Mouse (Mus musculus) CH12.LX (cell line): Measurements from ENCODE around the gene Ppp4r4. TPM values are rescaled to one million over a fixed set of nuclear protein-coding genes. Genes with fewer than 3 reads are reported as not detected.

Experiments used
- DNase-seq: peaks from one replicate; pipeline ENCODE4 v3.0.0-alpha.2; 2013; ENCODE audit errors: extremely low read depth
- H3K27ac ChIP-seq: 2 replicates; pipeline ENCODE4 v1.5.1; 2012; ENCODE audit warnings: low read depth, mild to moderate bottlenecking, control low read depth, moderate library complexity; ENCODE audit not compliant: insufficient read depth
- H3K27me3 ChIP-seq: replicated peaks from 2 replicates; pipeline ENCODE3; 2012; ENCODE audit warnings: inconsistent platforms
- H3K36me3 ChIP-seq, 2 experiments: replicated peaks in 1 of 2; 2 replicates each; pipeline versions ENCODE3 to v1.6.1; 2012; ENCODE audit warnings: inconsistent platforms in 1 of 2, low read length in 1 of 2, mild to moderate bottlenecking in 1 of 2, mixed read lengths in 1 of 2, moderate library complexity in 1 of 2; ENCODE audit not compliant: control insufficient read depth in 1 of 2, insufficient read depth in 1 of 2
- H3K4me1 ChIP-seq, 2 experiments: 2 replicates each; pipeline ENCODE4 v1.6.1; 2012; ENCODE audit warnings: inconsistent platforms in 1 of 2, moderate library complexity in 1 of 2; ENCODE audit not compliant: insufficient read depth in 2 of 2, control insufficient read depth in 1 of 2
- H3K4me2 ChIP-seq: 2 replicates; pipeline ENCODE4 v1.6.1; 2012; ENCODE audit warnings: low read depth, mild to moderate bottlenecking, control low read depth; ENCODE audit not compliant: poor library complexity, insufficient read depth, severe bottlenecking
- H3K4me3 ChIP-seq, 3 experiments: fragments of 150-350 bp in 1 of 3; sonication (generic) in 1 of 3; replicated peaks in 1 of 3; 2 replicates each; pipeline versions ENCODE3 to v1.5.1; 2011 to 2012; ENCODE audit warnings: low read depth in 2 of 3, low read length in 2 of 3, mild to moderate bottlenecking in 2 of 3, moderate library complexity in 2 of 3, control low read depth in 1 of 3, improper control_type of control experiment in 1 of 3, inconsistent platforms in 1 of 3, mixed read lengths in 1 of 3; ENCODE audit not compliant: poor library complexity in 1 of 3
- H3K79me2 ChIP-seq: replicated peaks from 2 replicates; pipeline ENCODE4 v1.6.1; 2012; ENCODE audit warnings: mild to moderate bottlenecking, moderate library complexity; ENCODE audit not compliant: control insufficient read depth, poor library complexity, insufficient read depth, severe bottlenecking; ENCODE audit errors: extremely low read depth
- H3K9ac ChIP-seq: 2 replicates; pipeline ENCODE4 v1.6.1; 2012; ENCODE audit warnings: low read depth, mild to moderate bottlenecking, control low read depth, moderate library complexity; ENCODE audit not compliant: insufficient read depth
- H3K9me3 ChIP-seq: replicated peaks from 2 replicates; pipeline ENCODE3; 2012; ENCODE audit warnings: low read length, inconsistent platforms, mixed read lengths
- CHD2 ChIP-seq: IDR thresholded peaks from 2 replicates; pipeline ENCODE4 v1.6.1; 2011; ENCODE audit warnings: low read length, improper control_type of control experiment
- E2F4 ChIP-seq: IDR thresholded peaks from 2 replicates; pipeline ENCODE4 v1.6.1; 2011; ENCODE audit warnings: low read depth, low read length, improper control_type of control experiment; ENCODE audit not compliant: insufficient replicate concordance
- ELF1 ChIP-seq: IDR thresholded peaks from 2 replicates; pipeline ENCODE4 v1.6.1; 2014; ENCODE audit warnings: low read depth, mild to moderate bottlenecking, inconsistent platforms, low read length, improper control_type of control experiment
- EP300 ChIP-seq: IDR thresholded peaks from 2 replicates; pipeline ENCODE4 v1.6.1; 2011; ENCODE audit warnings: low read length, improper control_type of control experiment
- ETS1 ChIP-seq: conservative IDR thresholded peaks from 2 replicates; pipeline ENCODE4 v1.6.1; 2012; ENCODE audit warnings: low read depth, mild to moderate bottlenecking, inconsistent platforms, low read length, improper control_type of control experiment, moderate library complexity
- GABPA ChIP-seq: IDR thresholded peaks from 2 replicates; pipeline ENCODE4 v1.6.1; 2012; ENCODE audit warnings: low read depth, low read length, improper control_type of control experiment, inconsistent platforms; ENCODE audit not compliant: insufficient replicate concordance
- IRF4 ChIP-seq: IDR thresholded peaks from 2 replicates; pipeline ENCODE4 v1.6.1; 2014; ENCODE audit warnings: low read depth, mild to moderate bottlenecking, inconsistent platforms, low read length, improper control_type of control experiment
- JUN ChIP-seq: IDR thresholded peaks from 2 replicates; pipeline ENCODE4 v1.6.1; 2011; ENCODE audit warnings: low read depth, mild to moderate bottlenecking, low read length, improper control_type of control experiment, moderate library complexity; ENCODE audit not compliant: insufficient read depth
- MAFK ChIP-seq: IDR thresholded peaks from 2 replicates; pipeline ENCODE4 v1.6.1; 2011; ENCODE audit warnings: low read length, improper control_type of control experiment; ENCODE audit not compliant: insufficient replicate concordance
- MAX ChIP-seq: IDR thresholded peaks from 2 replicates; pipeline ENCODE4 v1.6.1; 2011; ENCODE audit warnings: low read length, improper control_type of control experiment
- MAZ ChIP-seq: IDR thresholded peaks from 2 replicates; pipeline ENCODE4 v1.6.1; 2012; ENCODE audit warnings: low read depth, mild to moderate bottlenecking, inconsistent platforms, low read length, improper control_type of control experiment, moderate library complexity
- MXI1 ChIP-seq: IDR thresholded peaks from 2 replicates; pipeline ENCODE4 v1.6.1; 2011; ENCODE audit warnings: mild to moderate bottlenecking, low read depth, low read length, improper control_type of control experiment
- NELFE ChIP-seq: IDR thresholded peaks from 2 replicates; pipeline ENCODE4 v1.6.1; 2011; ENCODE audit warnings: low read depth, low read length, improper control_type of control experiment
- PAX5 ChIP-seq: IDR thresholded peaks from 2 replicates; pipeline ENCODE4 v1.6.1; 2012; ENCODE audit warnings: low read length, inconsistent platforms, mixed read lengths
- POLR2A ChIP-seq: IDR thresholded peaks from 2 replicates; pipeline ENCODE4 v1.6.1; 2011; ENCODE audit warnings: low read depth, mild to moderate bottlenecking, improper control_type of control experiment, low read length
- POLR2AphosphoS2 ChIP-seq: IDR thresholded peaks from 2 replicates; pipeline ENCODE4 v1.6.1; 2011; ENCODE audit warnings: low read depth, low read length, improper control_type of control experiment
- RAD21 ChIP-seq: IDR thresholded peaks from 2 replicates; pipeline ENCODE4 v1.6.1; 2011; ENCODE audit warnings: low read depth, mild to moderate bottlenecking, low read length, improper control_type of control experiment, moderate library complexity
- RCOR1 ChIP-seq: conservative IDR thresholded peaks from 2 replicates; pipeline ENCODE4 v1.6.1; 2012; ENCODE audit warnings: low read depth, mild to moderate bottlenecking, inconsistent platforms, low read length, improper control_type of control experiment
- TBP ChIP-seq: conservative IDR thresholded peaks from 2 replicates; pipeline ENCODE4 v1.6.1; 2011; ENCODE audit warnings: low read depth, low read length, improper control_type of control experiment
- TCF12 ChIP-seq: IDR thresholded peaks from 2 replicates; pipeline ENCODE4 v1.6.1; 2014; ENCODE audit warnings: low read depth, mild to moderate bottlenecking, inconsistent platforms, low read length, improper control_type of control experiment
- UBTF ChIP-seq: IDR thresholded peaks from 2 replicates; pipeline ENCODE4 v1.6.1; 2012; ENCODE audit warnings: low read depth, mild to moderate bottlenecking, inconsistent platforms, low read length, improper control_type of control experiment, moderate library complexity
- USF1 ChIP-seq: IDR thresholded peaks from 2 replicates; pipeline ENCODE4 v1.6.1; 2014; ENCODE audit warnings: low read depth, mild to moderate bottlenecking, inconsistent platforms, low read length, improper control_type of control experiment
- USF2 ChIP-seq: conservative IDR thresholded peaks from 2 replicates; pipeline ENCODE4 v1.6.1; 2011; ENCODE audit warnings: low read depth, low read length, improper control_type of control experiment
- ZKSCAN1 ChIP-seq: IDR thresholded peaks from 2 replicates; pipeline ENCODE4 v1.6.1; 2012; ENCODE audit warnings: low read depth, inconsistent platforms, low read length, improper control_type of control experiment, borderline replicate concordance
- ZMIZ1 ChIP-seq: IDR thresholded peaks from 2 replicates; pipeline ENCODE4 v1.6.1; 2012; ENCODE audit warnings: low read depth, mild to moderate bottlenecking, inconsistent platforms, low read length, improper control_type of control experiment
- ZNF384 ChIP-seq: IDR thresholded peaks from 2 replicates; pipeline ENCODE4 v1.6.1; 2012; ENCODE audit warnings: low read depth, low read length, improper control_type of control experiment, inconsistent platforms
- dilution Hi-C: fragments of 300-500 bp; cut with MboI; formaldehyde crosslinking; loops from 2 replicates; pipeline ENCODE4 v1.14.3; 2020; ENCODE audit warnings: low sequenced_read_pairs; ENCODE audit not compliant: extremely low pct_unique_long_range_greater_than_20kb, extremely low pct_ligation_motif_present
- in situ Hi-C: fragments of 300-500 bp; cut with MboI; formaldehyde crosslinking; loops from 3 replicates; pipeline ENCODE4 v1.14.3; 2019; ENCODE audit warnings: low sequenced_read_pairs, low pct_ligation_motif_present, low pct_unique_long_range_greater_than_20kb, mixed read lengths
- polyA plus RNA-seq: library from polyadenylated mRNA; unstranded; fragments of >175 nt; gene quantifications from 2 replicates; pipeline ENCODE4 v1.2.1, GENCODE M21; 2012; ENCODE audit warnings: low read depth; ENCODE audit not compliant: insufficient read length
- total RNA-seq, 2 experiments: library from RNA; depleted of rRNA; stranded (reverse); fragments of 300-350 nt in 1 of 2; fragments of >200 nt in 1 of 2; gene quantifications; 2 replicates each; pipeline ENCODE4 v1.2.3; 2012 to 2014

Gene Ppp4r4
- total and polyA plus RNA-seq, 3 experiments: 0.38 to 1.7 (median 0.68) TPM

DNA sequence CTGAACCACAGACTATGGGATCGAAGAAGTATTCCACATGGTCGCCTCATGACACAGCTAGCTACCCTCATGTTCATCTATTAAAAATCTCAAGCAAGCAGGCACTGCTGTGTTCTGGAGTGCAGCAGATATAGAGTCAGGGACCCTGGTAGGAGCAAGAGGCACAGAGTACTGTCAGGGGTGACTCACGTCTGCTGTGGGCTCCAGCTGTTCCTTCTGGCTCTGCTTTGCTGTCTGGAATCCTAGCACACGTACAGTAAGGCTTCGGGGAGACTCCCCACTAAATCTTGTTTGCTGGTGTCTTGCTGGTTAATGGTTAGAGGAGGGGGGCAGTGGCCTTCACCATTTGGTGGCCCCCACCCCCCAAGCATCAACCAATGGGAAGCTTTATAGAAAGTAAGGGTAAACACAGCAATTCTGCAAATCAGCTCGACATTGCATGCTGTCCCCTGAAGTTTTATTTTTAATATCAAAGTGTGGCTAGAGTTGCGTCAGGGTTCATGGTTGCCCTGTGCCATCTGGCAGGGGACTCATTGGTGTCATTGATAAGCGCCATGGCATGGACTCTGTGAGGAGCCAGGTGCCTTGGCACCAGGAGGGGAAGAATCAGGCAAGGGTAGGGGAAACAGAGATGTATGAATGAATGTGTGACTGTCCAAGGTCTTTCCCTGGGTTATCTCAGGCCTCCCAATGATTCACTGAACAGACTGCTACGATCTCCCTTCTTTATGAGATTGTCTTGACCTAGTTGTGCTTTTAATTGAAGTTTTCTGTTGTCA is 125.0 kb downstream of the Ppp4r4 start, which contains the start of gene Serpina6:
Gene Serpina6, minus strand, starts transcription at position 365 of the 779 bp plus-strand sequence.
- no peak within 1 kb of the TSS for H3K4me2 ChIP-seq
- TF ChIP-seq USF1 (no peak), E2F4 (no peak), NELFE (no peak), TBP (no peak), MAZ (no peak), RAD21 (no peak), EP300 (no peak), USF2 (no peak), ETS1 (no peak), ZMIZ1 (no peak), POLR2A (no peak), MXI1 (no peak), PAX5 (no peak), IRF4 (no peak), ZNF384 (no peak), ZKSCAN1 (no peak), RCOR1 (no peak), GABPA (no peak), MAFK (no peak), TCF12 (no peak)
- TF ChIP-seq, all 38 proteins: peak for 0
- Histone ChIP-seq H3K4me3 (no peak within 1 kb of the TSS), H3K27me3 (peaks cover 91% of the 10 kb centered on the region), H3K9ac (no peak within 1 kb of the TSS), H3K9me3 (no peaks in the 10 kb centered on the region), H3K27ac (no peak within 1 kb of the TSS), H3K4me1 (no peaks in the 10 kb centered on the region; a peak in 1 of 4 replicates), H3K36me3 (no peaks in the 10 kb centered on the region), H3K79me2 (no peaks in the 10 kb centered on the region)
- in situ Hi-C loops: no loop called here
- dilution Hi-C loops: no loop called here
- DNase-seq: no peak

DNA sequence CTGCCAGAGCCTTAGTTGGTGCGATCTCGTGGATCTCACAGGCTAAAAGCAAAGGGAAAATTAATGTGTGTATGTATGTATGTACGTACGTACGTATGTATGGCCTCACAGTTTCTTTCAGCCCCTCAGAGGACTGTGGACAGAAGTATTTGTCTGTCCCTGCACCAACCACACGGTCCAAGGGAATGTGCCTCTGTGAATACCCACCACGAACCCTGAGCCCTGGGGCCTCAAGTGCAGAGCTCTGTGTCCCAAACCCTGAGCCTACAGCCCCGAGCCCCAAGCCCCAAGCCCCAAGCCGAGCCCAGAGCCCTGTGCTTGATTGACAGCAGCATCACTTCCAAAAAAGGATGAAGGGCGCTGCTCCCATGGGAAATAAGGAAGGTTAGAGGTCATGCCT is 125.9 kb downstream of the Ppp4r4 start:
- dilution Hi-C loops (no loop called here), in situ Hi-C loops (no loop called here)
- Histone ChIP-seq H3K9me3 (no peaks in the 10 kb centered on the region), H3K27me3 (peaks cover 82% of the 10 kb centered on the region), H3K27ac (no peak overlapping the region), H3K36me3 (no peaks in the 10 kb centered on the region), H3K4me3 (no peak overlapping the region), H3K4me2 (no peak overlapping the region), H3K4me1 (no peaks in the 10 kb centered on the region; a peak in 1 of 4 replicates), H3K79me2 (no peaks in the 10 kb centered on the region), H3K9ac (no peak overlapping the region)
- no peak for DNase-seq
- TF ChIP-seq EP300 (no peak), MXI1 (no peak), TCF12 (no peak), POLR2AphosphoS2 (no peak), UBTF (no peak), JUN (no peak), MAX (no peak), ELF1 (no peak), GABPA (no peak), ZKSCAN1 (no peak), CHD2 (no peak), TBP (no peak), USF1 (no peak)
